11 mouse cellular contexts compared by ENCODE assay signal in genomic region chr4:59315553-59316405, GRCm38 (mm10).
DNase-seq lines count a peak whose midpoint lies in the region; TF ChIP-seq lines count a peak whose summit lies in the region.
"Had no signal": no experiment of that assay in that cellular context is flagged by ENCODE, and none has a peak within 500 bp of the region (broad histone marks: within the 10 kb centered on the region; RNA-seq: fewer than 3 reads in every experiment).

No protein-coding gene starts in this region.

- H3K27me3 ChIP-seq in heart, embryonic 10.5 days (ENCODE audit: insufficient read depth, poor library complexity, severe bottlenecking): no peaks in the 10 kb centered on the region
- H3K27me3 ChIP-seq: liver, embryonic 13.5 days had no signal

- H3K9me3 ChIP-seq in heart, embryonic 10.5 days: no peaks in the 10 kb centered on the region
- H3K9me3 ChIP-seq: liver, embryonic 13.5 days had no signal

- 49% methylated on average over 15 of the region's 15 CpGs for WGBS in heart, embryonic 10.5 days

- peak; percentile 81 for DNase-seq in heart, embryonic 10.5 days (ENCODE audit: low spot score)
- DNase-seq in heart, adult 8-10 months (ENCODE audit: low spot score): no peak
- peak; percentile 5 for DNase-seq in kidney, postnatal 14 days
- no peak for DNase-seq in kidney, adult 9 months
- DNase-seq in embryo, embryonic 11 days: peak; percentile 44
- DNase-seq in mesoderm, embryonic 11.5 days (ENCODE audit: low read depth, low spot score): peak; percentile 75
- DNase-seq in cerebellum, adult 9-11 months: no peak
- DNase-seq in layer of hippocampus, adult 2 months (ENCODE audit: low spot score in 2 of 2): no peak
- DNase-seq: gastrocnemius, postnatal 25 days; liver, embryonic 13.5 days had no signal

- peak overlapping the region; percentile 73 for H3K27ac ChIP-seq in heart, embryonic 10.5 days
- no peak overlapping the region for H3K27ac ChIP-seq in layer of hippocampus, adult 2 months
- H3K27ac ChIP-seq: liver, embryonic 13.5 days had no signal

- peak overlapping the region; percentile 23; the same call in 1 of the 2 replicates for H3K4me3 ChIP-seq in heart, embryonic 10.5 days
- no peak overlapping the region for H3K4me3 ChIP-seq in layer of hippocampus, adult 2 months
- H3K4me3 ChIP-seq: erythroblast, embryonic 14.5 days; liver, embryonic 13.5 days had no signal

- peaks cover 24% of the 10 kb centered on the region for H3K4me1 ChIP-seq in heart, embryonic 10.5 days

- H3K36me3 ChIP-seq in heart, embryonic 10.5 days: peaks cover 5% of the 10 kb centered on the region; the same call in 1 of the 2 replicates

- no peak for TF ChIP-seq CTCF in layer of hippocampus, adult 2 months (conservative IDR thresholded peaks at IDR 0.05)

Comparison
In these comparisons a context has a peak if more than half of its experiments do, and no peak if none do; other contexts are left out.
1. DNase-seq: peak in heart, embryonic 10.5 days (single experiment), kidney, postnatal 14 days (single experiment), embryo, embryonic 11 days (single experiment) and mesoderm, embryonic 11.5 days (single experiment); none in heart, adult 8-10 months (single experiment), kidney, adult 9 months (single experiment), cerebellum, adult 9-11 months (single experiment) and layer of hippocampus, adult 2 months (0 of 2).